ENCODE assay signal across 8 mouse cellular contexts in the genomic region with DNA sequence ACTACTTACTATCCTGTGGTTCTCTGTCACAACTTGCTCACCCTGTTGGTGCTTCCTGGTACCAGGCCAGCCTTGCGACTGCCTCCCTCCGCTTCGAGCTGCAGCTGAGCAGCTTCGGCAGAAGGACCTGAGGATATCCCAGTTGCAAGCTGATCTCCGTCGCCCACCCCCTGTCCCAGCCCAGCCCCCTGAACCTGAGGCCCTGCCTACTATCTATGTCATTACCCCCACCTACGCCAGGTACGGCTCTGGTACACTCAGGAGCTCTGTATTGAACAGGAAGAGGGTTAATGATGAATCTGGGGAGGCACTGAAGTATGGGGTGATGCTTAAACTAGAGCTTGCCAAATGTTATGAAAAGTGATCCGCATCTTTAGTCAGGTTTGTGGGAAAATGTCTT. TPM values are rescaled to one million over a fixed set of nuclear protein-coding genes. Genes with fewer than 3 reads are reported as not detected.
DNase-seq lines count a peak whose midpoint lies in the region; ATAC-seq and TF ChIP-seq lines count a peak whose summit lies in the region.

No protein-coding gene starts in this region.

- no peak for TF ChIP-seq CTCF in cerebellum, adult 2 months (IDR thresholded peaks at IDR 0.05; ENCODE audit: borderline replicate concordance, insufficient read depth, low read depth, low read length)

- no peaks in the 10 kb centered on the region for H3K9me3 ChIP-seq in megakaryocyte, embryonic 14.5 days
- no peaks in the 10 kb centered on the region for H3K9me3 ChIP-seq in liver, embryonic 11.5 days (ENCODE audit: control insufficient read depth, low read length)
- H3K9me3 ChIP-seq in stomach, embryonic 16.5 days (replicated peaks; ENCODE audit: control insufficient read depth, low read length), result no peaks in the 10 kb centered on the region

- H3K4me1 ChIP-seq in megakaryocyte, embryonic 14.5 days, result peaks cover 48% of the 10 kb centered on the region
- H3K4me1 ChIP-seq in liver, embryonic 11.5 days (replicated peaks; ENCODE audit: control insufficient read depth, insufficient read depth, low read length), result peaks cover 18% of the 10 kb centered on the region
- peaks cover 9% of the 10 kb centered on the region for H3K4me1 ChIP-seq in stomach, embryonic 16.5 days (ENCODE audit: control insufficient read depth, insufficient read depth, low read length)
- 0 out of 2 replicates have a peak, but pooled peaks cover 3% of the 10 kb centered on the region for H3K4me1 ChIP-seq in cerebellum, adult 2 months (ENCODE audit: control insufficient read depth, insufficient read depth, low read length)

- 74% methylated on average over 9 of the region's 9 CpGs for WGBS in liver, embryonic 11.5 days
- WGBS in stomach, embryonic 16.5 days, result 74% methylated on average over 9 of the region's 9 CpGs
- WGBS in cerebellum, adult 2 months, result 60% methylated on average over 9 of the region's 9 CpGs

- H3K4me3 ChIP-seq in megakaryocyte, embryonic 14.5 days (replicated peaks), result peak overlapping the region; percentile 79
- H3K4me3 ChIP-seq in liver, embryonic 11.5 days (ENCODE audit: low read depth, low read length), result peak overlapping the region; percentile 84
- 0 out of 2 replicates have a peak overlapping the region, but pooled peaks have one; percentile 3 for H3K4me3 ChIP-seq in stomach, embryonic 16.5 days (replicated peaks; ENCODE audit: low read length)
- no peak overlapping the region for H3K4me3 ChIP-seq in cerebellum, adult 2 months (replicated peaks; ENCODE audit: insufficient read depth, low read depth, low read length)

- H3K36me3 ChIP-seq in megakaryocyte, embryonic 14.5 days (replicated peaks; ENCODE audit: low read length), result peaks cover 43% of the 10 kb centered on the region
- H3K36me3 ChIP-seq in liver, embryonic 11.5 days (ENCODE audit: control insufficient read depth, insufficient read depth, low read length), result peaks cover 12% of the 10 kb centered on the region; the same call in 1 of the 2 replicates
- 0 out of 2 replicates have a peak, but pooled peaks cover 3% of the 10 kb centered on the region for H3K36me3 ChIP-seq in stomach, embryonic 16.5 days (ENCODE audit: control insufficient read depth, insufficient read depth, low read length)

- H3K27me3 ChIP-seq in megakaryocyte, embryonic 14.5 days (replicated peaks), result no peaks in the 10 kb centered on the region
- no peaks in the 10 kb centered on the region for H3K27me3 ChIP-seq in liver, embryonic 11.5 days (replicated peaks; ENCODE audit: control insufficient read depth, insufficient read depth, low read length)
- H3K27me3 ChIP-seq in stomach, embryonic 16.5 days (ENCODE audit: control insufficient read depth, insufficient read depth, low read length), result no peaks in the 10 kb centered on the region
- H3K27me3 ChIP-seq in cerebellum, adult 2 months (ENCODE audit: control insufficient read depth, insufficient read depth, low read length), result no peaks in the 10 kb centered on the region

- 0 out of 2 replicates have a peak overlapping the region, but pooled peaks have one; percentile 34 for H3K9ac ChIP-seq in liver, embryonic 11.5 days (ENCODE audit: low read depth, low read length)
- peak overlapping the region; percentile 27; the same call in 1 of the 2 replicates for H3K9ac ChIP-seq in stomach, embryonic 16.5 days (ENCODE audit: low read length)

- no peak for TF ChIP-seq POLR2A in cerebellum, adult 2 months (IDR thresholded peaks at IDR 0.05; ENCODE audit: borderline replicate concordance, insufficient read depth, low read length)

- ATAC-seq in megakaryocyte, adult 5-6 weeks (ENCODE audit: poor library complexity, severe bottlenecking), result no peak
- ATAC-seq in liver, embryonic 11.5 days (replicated peaks; ENCODE audit: low FRiP score), result no peak
- no peak for ATAC-seq in stomach, embryonic 16.5 days (ENCODE audit: insufficient read depth, low FRiP score)

- H3K27ac ChIP-seq in liver, embryonic 11.5 days (ENCODE audit: low read depth, low read length), result peak overlapping the region; percentile 90; the same call in 1 of the 2 replicates
- no peak overlapping the region for H3K27ac ChIP-seq in stomach, embryonic 16.5 days (ENCODE audit: low read length)
- H3K27ac ChIP-seq in cerebellum, adult 2 months (ENCODE audit: insufficient read depth, low read length), result no peak overlapping the region

- peak overlapping the region; percentile 81 for H3K4me2 ChIP-seq in liver, embryonic 11.5 days
- H3K4me2 ChIP-seq in stomach, embryonic 16.5 days (ENCODE audit: low read depth, low read length), result peak overlapping the region; percentile 82

- peak; percentile 47 for DNase-seq in cerebellum, adult 9-11 months
- no peak for DNase-seq in cerebellum, adult 18-20 months
- no peak for DNase-seq in liver, embryonic 11.5 days (ENCODE audit: low spot score)
- DNase-seq in cerebellum, adult 2 months, result no peak
- DNase-seq in right cerebral cortex, postnatal 25 days, result no peak

RNA-seq across cellular contexts. Expression of a gene that starts 1.6 kb away (rescaled TPM):
- 135 and 141 TPM in 2 replicates for polyA plus RNA-seq in megakaryocyte, embryonic 14.5 days (2012; ENCODE audit: insufficient read depth, low replicate concordance)
- 19.5 and 23.3 TPM in 2 replicates for total RNA-seq in megakaryocyte, adult 5-6 weeks (2015)
- total RNA-seq in megakaryocyte, adult 5-6 weeks (2017), result 28.9 and 29.8 TPM in 2 replicates
- polyA plus RNA-seq in liver, embryonic 11.5 days (2014; fragmentation: Nextera tagmentation; extraction: Ambion mirVana), result 32.3 and 34.8 TPM in 2 replicates
- 37.2 and 39.0 TPM in 2 replicates for polyA plus RNA-seq in stomach, embryonic 16.5 days (2015; fragmentation: Nextera tagmentation; extraction: Ambion mirVana)
- polyA plus RNA-seq in cerebellum, adult 2 months (2012; rRNA removed), result 224 and 238 TPM in 2 replicates

RNA-seq across cellular contexts. Expression of a gene that starts 7.4 kb away (rescaled TPM):
- polyA plus RNA-seq in megakaryocyte, embryonic 14.5 days (2012; ENCODE audit: insufficient read depth, low replicate concordance), result 4.2 and 8.2 TPM in 2 replicates
- 1.4 and 1.8 TPM in 2 replicates for total RNA-seq in megakaryocyte, adult 5-6 weeks (2015)
- total RNA-seq in megakaryocyte, adult 5-6 weeks (2017), result 0.81 and 3.2 TPM in 2 replicates
- 2.4 and 3.9 TPM in 2 replicates for polyA plus RNA-seq in liver, embryonic 11.5 days (2014; fragmentation: Nextera tagmentation; extraction: Ambion mirVana)
- polyA plus RNA-seq in stomach, embryonic 16.5 days (2015; fragmentation: Nextera tagmentation; extraction: Ambion mirVana), result 2.8 and 3.1 TPM in 2 replicates
- 24.1 and 24.2 TPM in 2 replicates for polyA plus RNA-seq in cerebellum, adult 2 months (2012; rRNA removed)

RNA-seq across cellular contexts. Expression of a gene that starts 7.6 kb away (rescaled TPM):
- 31.6 and 32.2 TPM in 2 replicates for polyA plus RNA-seq in megakaryocyte, embryonic 14.5 days (2012; ENCODE audit: insufficient read depth, low replicate concordance)
- 17.1 and 18.0 TPM in 2 replicates for total RNA-seq in megakaryocyte, adult 5-6 weeks (2015)
- total RNA-seq in megakaryocyte, adult 5-6 weeks (2017), result 29.3 and 32.0 TPM in 2 replicates
- 22.6 and 26.1 TPM in 2 replicates for polyA plus RNA-seq in liver, embryonic 11.5 days (2014; fragmentation: Nextera tagmentation; extraction: Ambion mirVana)
- polyA plus RNA-seq in stomach, embryonic 16.5 days (2015; fragmentation: Nextera tagmentation; extraction: Ambion mirVana), result 28.5 and 30.5 TPM in 2 replicates
- 40.2 and 45.0 TPM in 2 replicates for polyA plus RNA-seq in cerebellum, adult 2 months (2012; rRNA removed)

RNA-seq across cellular contexts. Expression of a gene that starts 19.9 kb away (rescaled TPM):
- 5.1 and 27.3 TPM in 2 replicates for polyA plus RNA-seq in megakaryocyte, embryonic 14.5 days (2012; ENCODE audit: insufficient read depth, low replicate concordance)
- total RNA-seq in megakaryocyte, adult 5-6 weeks (2015), result 47.3 and 53.3 TPM in 2 replicates
- 98.8 and 106 TPM in 2 replicates for total RNA-seq in megakaryocyte, adult 5-6 weeks (2017)
- polyA plus RNA-seq in liver, embryonic 11.5 days (2014; fragmentation: Nextera tagmentation; extraction: Ambion mirVana), result 75.6 and 81.1 TPM in 2 replicates
- polyA plus RNA-seq in stomach, embryonic 16.5 days (2015; fragmentation: Nextera tagmentation; extraction: Ambion mirVana), result 142 and 149 TPM in 2 replicates
- 30.9 and 33.9 TPM in 2 replicates for polyA plus RNA-seq in cerebellum, adult 2 months (2012; rRNA removed)

RNA-seq across cellular contexts. Expression of a gene that starts 23.9 kb away (rescaled TPM):
- polyA plus RNA-seq in megakaryocyte, embryonic 14.5 days (2012; ENCODE audit: insufficient read depth, low replicate concordance), result 4.0 and 25.1 TPM in 2 replicates
- 69.0 and 71.3 TPM in 2 replicates for total RNA-seq in megakaryocyte, adult 5-6 weeks (2015)
- total RNA-seq in megakaryocyte, adult 5-6 weeks (2017), result 51.7 and 58.4 TPM in 2 replicates
- polyA plus RNA-seq in liver, embryonic 11.5 days (2014; fragmentation: Nextera tagmentation; extraction: Ambion mirVana), result 91.8 and 106 TPM in 2 replicates
- 105 and 108 TPM in 2 replicates for polyA plus RNA-seq in stomach, embryonic 16.5 days (2015; fragmentation: Nextera tagmentation; extraction: Ambion mirVana)
- polyA plus RNA-seq in cerebellum, adult 2 months (2012; rRNA removed), result 105 and 116 TPM in 2 replicates
